Mouse (Mus musculus): Measurements from ENCODE around the gene Sox12. TPM values are rescaled to one million over a fixed set of nuclear protein-coding genes. Genes with fewer than 3 reads are reported as not detected.
"Not testable (repeated sequence)": the region's sequence is repeated elsewhere in the genome, so short reads cannot be mapped to it uniquely, and the experiment has no call there.

The Sox12 gene
- 18.2 and 18.5 TPM in 2 replicates for polyA plus RNA-seq (2015; fragmentation: Nextera tagmentation; extraction: Ambion mirVana)

DNA sequence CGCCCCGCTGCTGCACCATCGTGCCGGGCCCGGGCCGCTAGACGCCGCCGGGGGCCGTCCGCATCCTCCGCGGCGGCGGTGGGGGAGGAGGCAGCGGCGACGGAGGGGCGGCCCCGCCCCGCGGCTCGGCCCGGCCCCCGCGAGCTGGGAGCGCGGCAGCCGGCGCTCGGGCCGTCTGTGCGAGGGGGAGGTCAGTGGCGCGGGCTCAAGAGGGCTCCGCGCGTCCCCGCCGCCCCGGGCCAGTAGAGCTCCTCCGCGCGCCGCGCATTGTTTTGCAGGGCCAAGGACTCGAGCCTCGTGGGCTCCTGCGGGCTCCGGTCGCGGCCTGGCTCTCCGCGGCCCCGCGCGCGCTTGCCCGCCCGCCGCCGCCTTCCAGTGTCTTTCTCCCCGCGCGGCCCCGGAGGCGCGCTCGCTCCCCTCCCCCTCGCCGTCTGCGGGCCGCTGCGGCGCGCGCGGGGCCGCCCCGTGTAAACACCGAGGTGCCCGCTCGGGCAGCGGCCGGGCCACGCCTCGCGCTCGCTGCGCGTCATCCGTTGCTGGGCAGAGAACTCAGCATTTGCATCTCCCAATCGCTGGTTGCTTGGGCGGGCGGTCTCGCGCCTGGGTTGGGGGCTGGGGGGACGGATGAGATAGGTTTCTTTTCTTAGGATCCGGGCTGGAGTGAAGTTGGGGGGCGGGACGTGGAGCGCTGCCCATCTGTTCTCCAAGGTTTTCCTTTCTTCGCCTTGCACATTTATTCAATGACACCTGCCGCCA lies at the start of gene Sox12:
Gene Sox12, minus strand, starts transcription at position 384 of the 756 bp plus-strand sequence.
- no peaks in the 10 kb centered on the region for H3K9me3 ChIP-seq
- under 1% methylated on average over 53 of the region's 104 CpGs for WGBS
- H3K4me2 ChIP-seq (replicated peaks) = peak within 1 kb of the TSS; percentile 74
- peak; percentile 65 for ATAC-seq
- peak within 1 kb of the TSS; percentile 100 for H3K27ac ChIP-seq
- H3K27me3 ChIP-seq = no peaks in the 10 kb centered on the region
- peaks cover 4% of the 10 kb centered on the region; the same call in 1 of the 2 replicates for H3K36me3 ChIP-seq
- peaks cover 47% of the 10 kb centered on the region for H3K4me1 ChIP-seq (replicated peaks)
- H3K4me3 ChIP-seq (replicated peaks) = peak within 1 kb of the TSS; percentile 91
- peak within 1 kb of the TSS; percentile 98 for H3K9ac ChIP-seq (replicated peaks)

DNA sequence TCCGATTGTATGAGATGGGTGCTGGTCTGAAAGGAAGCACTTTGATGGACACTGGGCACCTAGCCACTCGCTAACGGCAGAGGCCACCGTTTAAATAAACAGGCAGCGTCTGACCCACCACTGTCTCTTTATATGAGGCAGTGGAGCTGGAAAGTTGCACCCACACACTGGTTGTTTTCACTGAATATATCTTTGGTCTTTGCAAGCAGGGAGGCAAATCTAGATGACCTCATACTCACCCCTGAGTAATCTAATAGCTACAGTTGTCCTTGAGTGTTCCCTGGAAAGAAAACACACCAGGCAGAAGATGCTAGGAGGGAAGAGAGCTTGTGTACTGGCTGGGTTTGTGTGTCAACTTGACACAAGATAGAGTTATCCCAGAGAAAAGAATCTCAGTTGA lies 49.6 kb upstream of the Sox12 start:
- ATAC-seq = no peak
- Histone ChIP-seq H3K9ac (replicated peaks) (no peak overlapping the region), H3K27ac (no peak overlapping the region), H3K27me3 (no peaks in the 10 kb centered on the region), H3K36me3 (no peaks in the 10 kb centered on the region), H3K4me3 (replicated peaks) (no peak overlapping the region), H3K9me3 (no peaks in the 10 kb centered on the region), H3K4me2 (replicated peaks) (no peak overlapping the region), H3K4me1 (replicated peaks) (no peaks in the 10 kb centered on the region)
- 59% methylated on average over 5 of the region's 5 CpGs for WGBS

DNA sequence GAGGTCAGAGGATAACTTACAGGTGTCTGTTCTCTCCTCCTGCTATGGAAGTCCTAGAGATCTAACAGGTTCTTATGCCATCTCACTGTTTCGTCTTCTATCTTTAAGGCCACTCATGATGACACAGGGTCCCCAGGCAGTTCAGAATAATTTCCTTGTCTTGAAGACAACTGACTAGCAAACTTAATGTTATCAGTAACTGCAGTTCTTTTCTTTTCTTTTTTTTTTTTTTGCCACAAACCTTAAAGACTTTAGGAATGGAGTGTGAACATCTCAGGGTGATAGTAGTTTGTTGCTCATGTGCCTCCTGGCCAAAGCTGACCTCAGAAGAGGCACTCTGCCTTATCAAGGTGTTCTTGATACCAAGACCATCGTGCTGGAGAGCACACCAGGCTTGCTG lies 48.8 kb upstream of the Sox12 start:
- WGBS = 77% methylated on average over 2 of the region's 2 CpGs
- no peak overlapping the region for H3K4me3 ChIP-seq (replicated peaks)
- H3K4me1 ChIP-seq (replicated peaks) = no peaks in the 10 kb centered on the region
- H3K27me3 ChIP-seq = no peaks in the 10 kb centered on the region
- ATAC-seq = no peak
- no peaks in the 10 kb centered on the region for H3K9me3 ChIP-seq
- no peak overlapping the region for H3K9ac ChIP-seq (replicated peaks)
- H3K4me2 ChIP-seq (replicated peaks) = no peak overlapping the region
- no peak overlapping the region for H3K27ac ChIP-seq
- no peaks in the 10 kb centered on the region for H3K36me3 ChIP-seq

DNA sequence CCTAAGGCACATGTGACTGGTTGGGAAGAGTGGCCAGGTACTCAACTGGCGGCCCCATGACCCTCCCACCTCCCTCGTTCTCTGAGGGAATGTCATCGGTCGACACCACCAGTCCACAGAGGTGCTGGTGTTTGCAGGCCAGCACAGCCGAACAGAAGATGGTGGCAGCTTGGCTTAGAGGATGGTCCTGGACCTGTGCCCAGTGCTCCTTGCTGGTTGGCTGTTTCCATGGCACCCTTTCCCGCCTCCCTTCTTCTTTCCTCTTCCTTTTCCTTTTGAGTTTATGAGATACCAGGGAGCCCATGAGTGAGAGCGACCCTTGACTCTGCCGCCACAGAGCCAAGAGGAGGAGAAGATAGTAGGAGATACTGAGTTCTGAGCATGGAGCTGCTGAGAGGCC lies 45.4 kb upstream of the Sox12 start:
- 85% methylated on average over 8 of the region's 8 CpGs for WGBS
- Histone ChIP-seq H3K4me3 (replicated peaks) (no peak overlapping the region), H3K36me3 (no peaks in the 10 kb centered on the region), H3K4me2 (replicated peaks) (no peak overlapping the region), H3K9me3 (no peaks in the 10 kb centered on the region), H3K9ac (replicated peaks) (no peak overlapping the region), H3K4me1 (replicated peaks) (no peaks in the 10 kb centered on the region), H3K27me3 (0 out of 2 replicates have a peak, but pooled peaks cover 2% of the 10 kb centered on the region), H3K27ac (no peak overlapping the region)
- no peak for ATAC-seq

DNA sequence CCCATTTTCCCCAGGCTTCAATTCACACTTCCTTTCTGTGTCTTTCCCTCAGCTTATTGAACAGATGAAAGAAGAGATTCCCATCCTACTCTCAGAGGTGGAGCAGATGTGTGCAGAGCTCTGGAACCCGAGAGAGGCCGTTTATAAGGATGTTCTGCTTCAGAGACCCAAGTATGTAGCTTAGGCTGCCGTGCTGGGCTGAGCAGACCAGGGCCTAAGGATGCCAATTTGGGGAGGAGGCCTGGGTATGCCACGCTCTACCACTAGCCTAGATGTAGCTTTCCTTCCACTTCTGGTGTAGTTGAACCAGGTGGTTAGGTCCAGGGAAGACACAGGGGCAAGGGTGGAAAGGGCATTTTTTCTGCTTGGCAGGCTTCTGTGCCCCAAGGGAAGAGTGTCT lies 44.5 kb upstream of the Sox12 start:
- H3K4me1 ChIP-seq (replicated peaks) = peaks cover 1% of the 10 kb centered on the region
- no peaks in the 10 kb centered on the region for H3K9me3 ChIP-seq
- WGBS = 70% methylated on average over 4 of the region's 4 CpGs
- H3K36me3 ChIP-seq = no peaks in the 10 kb centered on the region
- ATAC-seq = no peak
- no peak overlapping the region for H3K4me3 ChIP-seq (replicated peaks)
- H3K4me2 ChIP-seq (replicated peaks) = no peak overlapping the region
- H3K27me3 ChIP-seq = 0 out of 2 replicates have a peak, but pooled peaks cover 2% of the 10 kb centered on the region
- H3K9ac ChIP-seq (replicated peaks) = no peak overlapping the region
- no peak overlapping the region for H3K27ac ChIP-seq

DNA sequence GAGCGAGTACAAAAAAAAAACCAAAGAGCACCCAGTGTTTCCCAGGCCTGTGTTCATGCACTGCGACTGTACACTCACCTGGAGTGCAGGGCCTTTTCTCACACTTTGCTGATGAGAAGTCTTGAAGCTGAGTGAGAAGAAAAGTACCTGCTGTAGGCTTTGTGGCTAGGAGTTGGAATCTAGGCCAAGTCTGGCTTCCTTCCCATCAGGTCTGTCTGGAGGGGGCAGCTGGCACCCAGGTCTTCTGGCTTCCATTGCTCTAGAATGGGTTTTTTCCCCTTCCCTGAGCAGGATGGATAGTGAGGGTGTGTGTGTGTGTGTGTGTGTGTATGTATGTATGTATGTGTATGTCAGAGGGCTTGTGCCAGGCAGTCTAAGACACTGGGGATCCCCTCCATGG lies 42.0 kb upstream of the Sox12 start:
- ATAC-seq = no peak
- Histone ChIP-seq H3K4me3 (replicated peaks) (no peak overlapping the region), H3K27me3 (0 out of 2 replicates have a peak, but pooled peaks cover 2% of the 10 kb centered on the region), H3K4me2 (replicated peaks) (no peak overlapping the region), H3K9me3 (no peaks in the 10 kb centered on the region), H3K27ac (no peak overlapping the region), H3K9ac (replicated peaks) (no peak overlapping the region), H3K36me3 (no peaks in the 10 kb centered on the region), H3K4me1 (replicated peaks) (peaks cover 11% of the 10 kb centered on the region)
- 98% methylated on average over 2 of the region's 2 CpGs for WGBS

DNA sequence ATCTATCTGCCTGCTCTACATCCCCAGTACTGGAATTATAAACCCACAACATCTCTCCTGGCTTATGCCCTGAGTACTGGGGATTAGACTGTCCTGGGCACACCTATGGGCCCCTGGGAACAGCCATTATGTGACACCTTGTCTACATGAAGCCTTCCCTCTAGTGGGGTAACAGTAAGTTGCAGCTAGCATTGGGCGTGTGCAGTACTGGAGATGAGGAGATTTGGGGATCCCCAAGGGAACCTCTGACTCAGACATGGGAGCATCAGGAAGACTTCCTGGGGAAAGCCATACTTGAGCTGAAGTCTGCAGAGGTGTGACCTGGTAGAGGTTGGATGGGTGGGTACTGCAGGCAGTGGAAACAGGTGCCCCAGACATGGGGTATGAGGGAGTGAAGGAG lies 41.1 kb upstream of the Sox12 start:
- no peak overlapping the region for H3K4me3 ChIP-seq (replicated peaks)
- 0 out of 2 replicates have a peak, but pooled peaks cover 2% of the 10 kb centered on the region for H3K27me3 ChIP-seq
- H3K27ac ChIP-seq = no peak overlapping the region
- ATAC-seq = no peak
- H3K9ac ChIP-seq (replicated peaks) = no peak overlapping the region
- no peaks in the 10 kb centered on the region for H3K36me3 ChIP-seq
- WGBS = 66% methylated on average over 1 of the region's 1 CpGs
- H3K4me1 ChIP-seq (replicated peaks) = peaks cover 11% of the 10 kb centered on the region
- H3K9me3 ChIP-seq = no peaks in the 10 kb centered on the region
- H3K4me2 ChIP-seq (replicated peaks) = no peak overlapping the region

DNA sequence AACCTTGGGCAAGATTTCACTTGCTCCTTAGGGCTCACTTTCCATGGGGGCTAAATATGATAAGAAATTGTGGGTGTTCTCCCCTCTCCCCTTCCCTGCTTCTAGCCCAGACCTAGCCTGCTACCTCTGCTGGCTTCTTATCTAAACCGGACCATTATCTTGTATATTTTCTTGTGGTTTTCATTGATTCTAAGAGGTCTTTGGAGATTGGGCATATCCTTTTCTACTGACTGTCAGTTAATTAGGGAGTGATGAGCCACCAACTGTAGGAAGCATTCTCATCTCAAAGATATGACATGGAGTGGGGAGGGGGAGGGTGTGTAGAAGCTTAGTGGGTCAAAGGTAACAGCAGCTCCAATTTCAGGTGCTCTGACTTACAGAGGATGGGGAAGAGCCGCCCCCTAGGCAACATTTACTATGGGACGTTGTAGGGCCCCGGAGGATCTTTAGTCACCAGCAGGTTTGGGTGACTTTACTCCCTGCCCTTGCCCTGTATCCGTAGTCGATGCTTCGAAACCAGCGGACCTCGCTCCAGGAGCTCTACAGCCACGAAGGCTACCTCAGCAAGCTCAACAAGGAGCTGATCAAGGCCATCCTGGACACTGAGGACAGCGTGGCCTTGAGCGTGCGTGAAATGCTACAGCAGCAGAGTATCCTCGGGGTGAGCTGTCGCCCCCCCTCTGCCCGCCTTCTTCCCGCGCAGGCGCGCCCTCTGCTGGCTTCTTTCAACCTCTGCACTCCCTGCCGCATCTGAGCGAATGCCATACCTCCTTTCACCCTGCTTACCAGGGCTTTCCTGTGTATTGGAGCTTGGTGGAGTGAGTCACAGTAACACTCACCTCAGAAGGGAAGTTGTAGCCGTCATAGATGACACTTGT lies 39.4 kb upstream of the Sox12 start:
- Histone ChIP-seq H3K4me1 (replicated peaks) (peaks cover 11% of the 10 kb centered on the region), H3K4me2 (replicated peaks) (peak overlapping the region; percentile 59), H3K27me3 (0 out of 2 replicates have a peak, but pooled peaks cover 2% of the 10 kb centered on the region), H3K27ac (peak overlapping the region; percentile 25; the same call in 1 of the 2 replicates), H3K9ac (replicated peaks) (peak overlapping the region; percentile 58), H3K36me3 (no peaks in the 10 kb centered on the region), H3K4me3 (replicated peaks) (peak overlapping the region; percentile 35), H3K9me3 (no peaks in the 10 kb centered on the region)
- WGBS = 3% methylated on average over 23 of the region's 23 CpGs
- ATAC-seq = peak; percentile 87

DNA sequence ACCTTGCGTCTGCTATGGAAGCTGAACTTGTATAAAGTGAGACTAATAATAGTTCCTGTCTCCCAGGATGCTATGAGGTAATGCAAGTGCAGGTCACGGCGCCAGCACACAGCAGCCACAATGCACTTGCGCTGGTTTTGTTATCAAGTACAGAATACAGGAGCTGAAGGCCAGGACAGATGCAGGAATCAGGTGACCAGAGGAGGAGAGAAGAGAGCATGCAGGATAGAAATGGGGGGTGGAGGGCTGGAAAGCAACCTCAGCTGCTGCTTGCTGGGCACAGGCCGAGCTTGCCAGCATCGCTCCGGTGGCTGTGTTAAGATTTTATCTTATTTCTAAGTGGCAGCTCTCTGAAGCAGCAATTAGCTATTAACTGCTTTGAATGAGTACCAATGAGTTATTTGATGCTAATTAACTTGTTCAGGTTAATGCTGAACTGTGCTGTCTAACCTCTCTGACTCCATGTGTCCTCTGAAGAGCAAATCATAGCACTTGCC lies 38.6 kb upstream of the Sox12 start:
- Histone ChIP-seq H3K9me3 (no peaks in the 10 kb centered on the region), H3K4me2 (replicated peaks) (no peak overlapping the region), H3K4me3 (replicated peaks) (no peak overlapping the region), H3K36me3 (no peaks in the 10 kb centered on the region), H3K4me1 (replicated peaks) (peaks cover 11% of the 10 kb centered on the region), H3K9ac (replicated peaks) (no peak overlapping the region), H3K27me3 (0 out of 2 replicates have a peak, but pooled peaks cover 2% of the 10 kb centered on the region), H3K27ac (no peak overlapping the region)
- WGBS = 76% methylated on average over 7 of the region's 7 CpGs
- ATAC-seq = no peak

DNA sequence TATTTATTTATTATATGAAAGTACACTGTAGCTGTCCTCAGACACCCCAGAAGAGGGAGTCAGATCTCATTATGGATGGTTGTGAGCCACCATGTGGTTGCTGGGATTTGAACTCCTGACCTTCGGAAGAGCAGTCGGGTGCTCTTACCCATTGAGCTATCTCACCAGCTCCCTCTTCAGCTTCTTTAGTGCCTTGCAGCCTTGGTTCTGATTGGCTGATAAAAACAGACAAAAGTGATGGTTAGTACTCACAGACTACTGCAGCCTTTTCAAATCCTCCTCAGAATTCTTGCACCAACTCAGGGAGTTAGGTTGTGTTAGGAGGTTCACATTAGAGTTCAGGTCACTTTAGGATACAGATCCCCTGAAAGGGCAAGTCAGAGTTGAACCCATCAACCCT lies 30.6 kb upstream of the Sox12 start:
- H3K27me3 ChIP-seq; ATAC-seq; H3K9me3 ChIP-seq; H3K4me3 ChIP-seq (replicated peaks); H3K4me2 ChIP-seq (replicated peaks); H3K27ac ChIP-seq; H3K36me3 ChIP-seq; H3K9ac ChIP-seq (replicated peaks): not testable (repeated sequence)
- WGBS = 87% methylated on average over 2 of the region's 2 CpGs
- H3K4me1 ChIP-seq (replicated peaks) = peaks cover 11% of the 10 kb centered on the region

DNA sequence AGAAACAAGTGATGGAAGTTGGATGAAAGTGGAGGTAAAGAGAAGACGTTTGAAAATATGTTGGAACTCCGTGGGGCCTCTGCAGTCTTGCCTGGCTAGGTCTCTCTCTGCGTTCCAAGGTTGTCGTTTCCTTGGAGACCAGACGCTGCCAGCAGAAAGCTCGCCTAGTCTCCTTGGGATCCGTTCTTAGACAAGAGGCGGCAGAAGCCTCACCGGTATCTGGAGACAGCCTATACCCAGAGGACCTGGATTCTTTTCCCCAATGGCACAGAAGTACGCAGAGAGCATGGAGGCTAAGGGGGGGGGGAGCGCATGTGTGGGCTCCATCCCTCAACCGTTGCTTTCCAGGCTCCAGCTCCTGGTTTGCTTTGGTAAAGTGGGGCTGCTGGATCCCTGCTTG lies 29.6 kb upstream of the Sox12 start:
- Histone ChIP-seq H3K4me3 (replicated peaks) (no peak overlapping the region; the same call in 1 of the 2 replicates), H3K27me3 (no peaks in the 10 kb centered on the region), H3K4me2 (replicated peaks) (peak overlapping the region; percentile 42), H3K9me3 (no peaks in the 10 kb centered on the region), H3K9ac (replicated peaks) (peak overlapping the region; percentile 46; the same call in 1 of the 2 replicates), H3K27ac (no peak overlapping the region), H3K36me3 (no peaks in the 10 kb centered on the region), H3K4me1 (replicated peaks) (peaks cover 11% of the 10 kb centered on the region)
- WGBS = 3% methylated on average over 12 of the region's 12 CpGs
- ATAC-seq = peak; percentile 34; the same call in 1 of the 2 replicates

DNA sequence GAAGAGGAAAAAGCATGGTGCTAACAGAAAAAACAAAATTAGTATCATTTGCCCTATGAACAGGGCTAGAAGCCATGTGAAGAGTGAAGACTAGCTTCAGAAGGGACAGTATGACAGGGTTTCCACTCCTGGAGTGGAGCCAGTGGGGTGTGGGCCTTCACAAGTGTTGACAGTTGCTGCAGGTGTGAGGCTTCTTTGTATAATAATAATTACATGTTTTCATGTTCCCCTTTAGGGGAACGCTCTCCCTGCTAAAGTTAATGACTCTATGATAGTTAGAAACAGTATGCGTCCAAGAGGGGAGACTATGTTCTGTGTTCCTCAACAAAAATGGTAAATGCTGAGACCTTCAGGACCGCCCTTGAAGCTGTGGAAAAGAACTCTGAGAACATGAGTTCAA lies 17.9 kb upstream of the Sox12 start:
- H3K4me3 ChIP-seq (replicated peaks) = no peak overlapping the region
- no peaks in the 10 kb centered on the region for H3K36me3 ChIP-seq
- H3K4me1 ChIP-seq (replicated peaks) = peaks cover 35% of the 10 kb centered on the region
- no peaks in the 10 kb centered on the region for H3K27me3 ChIP-seq
- no peak overlapping the region; the same call in 1 of the 2 replicates for H3K9ac ChIP-seq (replicated peaks)
- peaks cover 4% of the 10 kb centered on the region; the same call in 1 of the 2 replicates for H3K9me3 ChIP-seq
- ATAC-seq = no peak
- H3K27ac ChIP-seq = no peak overlapping the region
- WGBS = 96% methylated on average over 3 of the region's 3 CpGs
- H3K4me2 ChIP-seq (replicated peaks) = peak overlapping the region; percentile 97; the same call in 1 of the 2 replicates

All from midbrain, embryonic 13.5 days (tissue).